Mouse (Mus musculus): ENCODE measurements around the gene Adam12. TPM values are rescaled to one million over a fixed set of nuclear protein-coding genes. Genes with fewer than 3 reads are reported as not detected.

The Adam12 gene
- polyA plus RNA-seq, 1 experiment: not detected

- TF ChIP-seq CTCF (IDR thresholded peaks at IDR 0.05; ENCODE audit: insufficient read depth, low read depth, low read length) (no peak), POLR2A (IDR thresholded peaks at IDR 0.05; ENCODE audit: insufficient read depth, low read depth, low read length) (no peak)
- 95% methylated on average over 3 of the region's 3 CpGs for WGBS
- H3K27ac ChIP-seq (ENCODE audit: insufficient read depth, low read depth, low read length): no peak overlapping the region
- H3K4me1 ChIP-seq (ENCODE audit: control insufficient read depth, insufficient read depth, low read length): no peaks in the 10 kb centered on the region
- no peak overlapping the region for H3K4me3 ChIP-seq (ENCODE audit: insufficient read depth, low read depth, low read length)
Observed at GRCm38 (mm10) chr7:134147561-134147960, 84.4 kb downstream of the Adam12 start.

GRCm38 (mm10) chr7:134146821-134147220 lies 85.1 kb downstream of the Adam12 start:
- H3K27ac ChIP-seq (ENCODE audit: insufficient read depth, low read depth, low read length): no peak overlapping the region
- H3K4me1 ChIP-seq (ENCODE audit: control insufficient read depth, insufficient read depth, low read length): no peaks in the 10 kb centered on the region
- WGBS: 99% methylated on average over 2 of the region's 2 CpGs
- TF ChIP-seq POLR2A (IDR thresholded peaks at IDR 0.05; ENCODE audit: insufficient read depth, low read depth, low read length) (no peak), CTCF (IDR thresholded peaks at IDR 0.05; ENCODE audit: insufficient read depth, low read depth, low read length) (no peak)
- no peak overlapping the region for H3K4me3 ChIP-seq (ENCODE audit: insufficient read depth, low read depth, low read length)

GRCm38 (mm10) chr7:134144111-134144510 lies 87.8 kb downstream of the Adam12 start:
- no peak overlapping the region for H3K27ac ChIP-seq (ENCODE audit: insufficient read depth, low read depth, low read length)
- 72% methylated on average over 9 of the region's 9 CpGs for WGBS
- H3K4me1 ChIP-seq (ENCODE audit: control insufficient read depth, insufficient read depth, low read length): no peaks in the 10 kb centered on the region
- no peak overlapping the region for H3K4me3 ChIP-seq (ENCODE audit: insufficient read depth, low read depth, low read length)
- no peak for TF ChIP-seq POLR2A (IDR thresholded peaks at IDR 0.05; ENCODE audit: insufficient read depth, low read depth, low read length)
- TF ChIP-seq CTCF (IDR thresholded peaks at IDR 0.05; ENCODE audit: insufficient read depth, low read depth, low read length): no peak

- H3K27ac ChIP-seq (ENCODE audit: insufficient read depth, low read depth, low read length): no peak overlapping the region
- H3K4me3 ChIP-seq (ENCODE audit: insufficient read depth, low read depth, low read length): no peak overlapping the region
- WGBS: 71% methylated on average over 4 of the region's 4 CpGs
- H3K4me1 ChIP-seq (ENCODE audit: control insufficient read depth, insufficient read depth, low read length): no peaks in the 10 kb centered on the region
- TF ChIP-seq POLR2A (IDR thresholded peaks at IDR 0.05; ENCODE audit: insufficient read depth, low read depth, low read length): no peak
- TF ChIP-seq CTCF (IDR thresholded peaks at IDR 0.05; ENCODE audit: insufficient read depth, low read depth, low read length): no peak
Observed at GRCm38 (mm10) chr7:134139291-134139949, 92.5 kb downstream of the Adam12 start.

GRCm38 (mm10) chr7:134132323-134132722 lies 99.6 kb downstream of the Adam12 start:
- H3K27ac ChIP-seq (ENCODE audit: insufficient read depth, low read depth, low read length): no peak overlapping the region
- H3K4me1 ChIP-seq (ENCODE audit: control insufficient read depth, insufficient read depth, low read length): peaks cover 2% of the 10 kb centered on the region; the same call in 1 of the 2 replicates
- 90% methylated on average over 2 of the region's 2 CpGs for WGBS
- no peak overlapping the region for H3K4me3 ChIP-seq (ENCODE audit: insufficient read depth, low read depth, low read length)
- no peak for TF ChIP-seq CTCF (IDR thresholded peaks at IDR 0.05; ENCODE audit: insufficient read depth, low read depth, low read length)
- TF ChIP-seq POLR2A (IDR thresholded peaks at IDR 0.05; ENCODE audit: insufficient read depth, low read depth, low read length): no peak

- TF ChIP-seq CTCF (IDR thresholded peaks at IDR 0.05; ENCODE audit: insufficient read depth, low read depth, low read length): no peak
- no peak for TF ChIP-seq POLR2A (IDR thresholded peaks at IDR 0.05; ENCODE audit: insufficient read depth, low read depth, low read length)
- 90% methylated on average over 5 of the region's 5 CpGs for WGBS
- Histone ChIP-seq H3K4me1 (ENCODE audit: control insufficient read depth, insufficient read depth, low read length) (peaks cover 2% of the 10 kb centered on the region; the same call in 1 of the 2 replicates), H3K4me3 (ENCODE audit: insufficient read depth, low read depth, low read length) (no peak overlapping the region), H3K27ac (ENCODE audit: insufficient read depth, low read depth, low read length) (no peak overlapping the region)
Observed at GRCm38 (mm10) chr7:134128087-134128522, 103.8 kb downstream of the Adam12 start.

GRCm38 (mm10) chr7:134121397-134121796 lies 110.5 kb downstream of the Adam12 start:
- no peak for TF ChIP-seq CTCF (IDR thresholded peaks at IDR 0.05; ENCODE audit: insufficient read depth, low read depth, low read length)
- TF ChIP-seq POLR2A (IDR thresholded peaks at IDR 0.05; ENCODE audit: insufficient read depth, low read depth, low read length): no peak
- 20% methylated on average over 2 of the region's 2 CpGs for WGBS
- no peak overlapping the region for H3K27ac ChIP-seq (ENCODE audit: insufficient read depth, low read depth, low read length)
- H3K4me1 ChIP-seq (ENCODE audit: control insufficient read depth, insufficient read depth, low read length): 0 out of 2 replicates have a peak, but pooled peaks cover 2% of the 10 kb centered on the region
- no peak overlapping the region for H3K4me3 ChIP-seq (ENCODE audit: insufficient read depth, low read depth, low read length)

- Histone ChIP-seq H3K27ac (ENCODE audit: insufficient read depth, low read depth, low read length) (no peak overlapping the region), H3K4me1 (ENCODE audit: control insufficient read depth, insufficient read depth, low read length) (no peaks in the 10 kb centered on the region), H3K4me3 (ENCODE audit: insufficient read depth, low read depth, low read length) (no peak overlapping the region)
- TF ChIP-seq CTCF (IDR thresholded peaks at IDR 0.05; ENCODE audit: insufficient read depth, low read depth, low read length) (no peak), POLR2A (IDR thresholded peaks at IDR 0.05; ENCODE audit: insufficient read depth, low read depth, low read length) (no peak)
- WGBS: 76% methylated on average over 8 of the region's 8 CpGs
Observed at GRCm38 (mm10) chr7:134115438-134115837, 116.5 kb downstream of the Adam12 start.

- H3K27ac ChIP-seq (ENCODE audit: insufficient read depth, low read depth, low read length): no peak overlapping the region
- TF ChIP-seq CTCF (IDR thresholded peaks at IDR 0.05; ENCODE audit: insufficient read depth, low read depth, low read length) (no peak), POLR2A (IDR thresholded peaks at IDR 0.05; ENCODE audit: insufficient read depth, low read depth, low read length) (no peak)
- 85% methylated on average over 9 of the region's 9 CpGs for WGBS
Observed at GRCm38 (mm10) chr7:134114311-134115188, 117.4 kb downstream of the Adam12 start.

More at GRCm38 (mm10) chr7:134114311-134115188, 117.4 kb downstream of the Adam12 start:
- H3K4me1 ChIP-seq (ENCODE audit: control insufficient read depth, insufficient read depth, low read length): no peaks in the 10 kb centered on the region
- no peak overlapping the region for H3K4me3 ChIP-seq (ENCODE audit: insufficient read depth, low read depth, low read length)

All from olfactory bulb, adult 2 months (tissue).